Mouse (Mus musculus) neural tube, embryonic 15.5 days (tissue): Measurements from ENCODE around the gene Csf1. TPM values are rescaled to one million over a fixed set of nuclear protein-coding genes. Genes with fewer than 3 reads are reported as not detected.

Source experiments
- ATAC-seq: fragments of 200-750 bp; cut with Nextera tagmentation; 2 replicates; pipeline ENCODE4 v1.8.0; 2017; ENCODE audit warnings: mild to moderate bottlenecking, moderate TSS enrichment, moderate library complexity; ENCODE audit not compliant: low FRiP score
- H3K27ac ChIP-seq: fragments of 300-500 bp; sonication (generic); replicated peaks from 2 replicates; pipeline ENCODE4 v1.5.1; 2015; ENCODE audit warnings: mild to moderate bottlenecking, inconsistent platforms
- H3K27me3 ChIP-seq: fragments of 300-500 bp; sonication (generic); replicated peaks from 2 replicates; pipeline ENCODE4 v1.6.1; 2015; ENCODE audit warnings: inconsistent platforms
- H3K36me3 ChIP-seq: fragments of 300-500 bp; sonication (generic); 2 replicates; pipeline ENCODE4 v1.6.1; 2015; ENCODE audit warnings: inconsistent platforms
- H3K4me1 ChIP-seq: fragments of 300-500 bp; sonication (generic); 2 replicates; pipeline ENCODE4 v1.6.1; 2015; ENCODE audit warnings: inconsistent platforms
- H3K4me2 ChIP-seq: fragments of 300-500 bp; sonication (generic); 2 replicates; pipeline ENCODE4 v1.6.1; 2015; ENCODE audit warnings: inconsistent platforms, mild to moderate bottlenecking, moderate library complexity
- H3K4me3 ChIP-seq: fragments of 300-500 bp; sonication (generic); replicated peaks from 2 replicates; pipeline ENCODE4 v1.5.1; 2015; ENCODE audit warnings: mild to moderate bottlenecking, inconsistent platforms
- H3K9ac ChIP-seq: fragments of 300-500 bp; sonication (generic); replicated peaks from 2 replicates; pipeline ENCODE4 v1.6.1; 2015; ENCODE audit warnings: mild to moderate bottlenecking, inconsistent platforms
- H3K9me3 ChIP-seq: fragments of 300-500 bp; sonication (generic); replicated peaks from 2 replicates; pipeline ENCODE4 v1.6.1; 2016; ENCODE audit warnings: inconsistent platforms
- WGBS: fragments of 180-500 bp; shearing (Covaris S2); methylation state at CpG from one replicate; pipeline ENCODE4 v1.1.7; 2015; ENCODE audit warnings: mixed read lengths; 5-methylcytosine and 5-hydroxymethylcytosine counted together
- polyA plus RNA-seq: library from polyadenylated mRNA; unstranded; fragments of >200 nt; fragmentation: Nextera tagmentation; extraction: Ambion mirVana; gene quantifications from 2 replicates; pipeline ENCODE4 v1.2.1, GENCODE M21; 2015

Gene Csf1
- polyA plus RNA-seq, 1 experiment from 2014 or later = 7.8 TPM

- Histone ChIP-seq H3K4me1 (no peaks in the 10 kb centered on the region), H3K27me3 (no peaks in the 10 kb centered on the region), H3K36me3 (no peaks in the 10 kb centered on the region), H3K9ac (no peak overlapping the region), H3K4me3 (no peak overlapping the region), H3K27ac (no peak overlapping the region), H3K4me2 (no peak overlapping the region), H3K9me3 (no peaks in the 10 kb centered on the region)
- WGBS = 41% methylated on average over 3 of the region's 3 CpGs
- ATAC-seq = no peak
Observed at GRCm38 (mm10) chr3:107775736-107776135, 15.5 kb upstream of the Csf1 start.

GRCm38 (mm10) chr3:107775056-107775455, 14.8 kb upstream of the Csf1 start:
- no peak for ATAC-seq
- Histone ChIP-seq H3K27ac (no peak overlapping the region), H3K9me3 (no peaks in the 10 kb centered on the region), H3K4me3 (no peak overlapping the region), H3K36me3 (no peaks in the 10 kb centered on the region), H3K9ac (no peak overlapping the region), H3K4me1 (no peaks in the 10 kb centered on the region), H3K27me3 (no peaks in the 10 kb centered on the region), H3K4me2 (no peak overlapping the region)
- 53% methylated on average over 5 of the region's 5 CpGs for WGBS

- no peak overlapping the region for H3K9ac ChIP-seq
- H3K27ac ChIP-seq = no peak overlapping the region
- no peaks in the 10 kb centered on the region for H3K27me3 ChIP-seq
- no peak overlapping the region for H3K4me2 ChIP-seq
- WGBS = 78% methylated on average over 5 of the region's 5 CpGs
- no peaks in the 10 kb centered on the region for H3K9me3 ChIP-seq
- no peak overlapping the region for H3K4me3 ChIP-seq
- ATAC-seq = no peak
- H3K36me3 ChIP-seq = no peaks in the 10 kb centered on the region
- H3K4me1 ChIP-seq = peaks cover 8% of the 10 kb centered on the region; the same call in 1 of the 2 replicates
Observed at GRCm38 (mm10) chr3:107772860-107773259, 12.6 kb upstream of the Csf1 start.

GRCm38 (mm10) chr3:107769692-107770091, 9.4 kb upstream of the Csf1 start:
- Histone ChIP-seq H3K9me3 (no peaks in the 10 kb centered on the region), H3K27ac (no peak overlapping the region), H3K27me3 (no peaks in the 10 kb centered on the region), H3K4me2 (no peak overlapping the region), H3K4me1 (peaks cover 8% of the 10 kb centered on the region; the same call in 1 of the 2 replicates), H3K36me3 (no peaks in the 10 kb centered on the region), H3K4me3 (no peak overlapping the region), H3K9ac (no peak overlapping the region)
- WGBS = 76% methylated on average over 2 of the region's 2 CpGs
- no peak for ATAC-seq

DNA sequence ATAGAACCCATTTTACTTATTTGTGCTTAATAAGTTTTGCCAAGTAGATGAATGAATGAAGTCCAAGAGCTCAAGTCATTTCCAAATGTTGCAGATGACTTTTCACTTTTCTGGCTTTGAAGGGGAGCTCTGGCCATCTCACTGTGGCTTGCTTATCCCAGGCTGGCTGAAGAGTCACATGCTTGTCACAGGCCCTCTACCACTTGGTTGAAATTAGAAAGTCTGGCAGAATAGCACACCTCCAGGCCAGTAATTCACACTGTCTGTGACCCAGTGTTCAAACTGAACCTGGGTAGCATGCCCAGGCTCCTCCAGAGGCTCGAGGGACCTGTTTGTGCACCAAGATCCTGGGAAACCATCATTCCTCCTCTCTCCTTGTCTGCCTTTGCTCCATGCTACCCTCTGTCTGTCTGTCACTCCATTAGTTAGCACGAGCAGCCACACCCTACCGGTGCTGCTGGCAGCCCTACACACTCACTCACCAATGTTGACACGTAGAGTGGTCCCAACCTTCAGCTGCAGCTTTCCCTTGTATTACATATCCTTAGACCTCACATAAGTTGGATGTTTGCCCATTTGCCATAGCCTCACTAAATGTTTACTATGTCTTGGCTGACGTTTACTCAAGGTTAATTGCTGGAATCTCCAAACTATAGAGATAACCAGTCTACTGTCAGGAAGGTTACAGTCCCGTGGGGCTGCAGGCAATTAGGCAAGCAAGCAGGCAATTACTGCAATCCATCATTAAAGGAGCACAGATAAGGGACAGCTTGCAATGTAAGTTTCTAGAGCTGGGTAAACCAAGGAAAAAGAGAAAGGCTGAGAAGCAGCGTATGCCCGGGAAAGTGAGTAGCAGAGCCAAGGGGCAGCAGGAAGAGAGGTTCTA, 8.1 kb upstream of the Csf1 start:
- H3K27ac ChIP-seq = no peak overlapping the region
- H3K9me3 ChIP-seq = no peaks in the 10 kb centered on the region
- no peak overlapping the region for H3K4me3 ChIP-seq
- no peak overlapping the region for H3K9ac ChIP-seq
- WGBS = 69% methylated on average over 8 of the region's 8 CpGs
- peaks cover 8% of the 10 kb centered on the region; the same call in 1 of the 2 replicates for H3K4me1 ChIP-seq
- no peaks in the 10 kb centered on the region for H3K36me3 ChIP-seq
- no peaks in the 10 kb centered on the region for H3K27me3 ChIP-seq
- no peak for ATAC-seq
- no peak overlapping the region for H3K4me2 ChIP-seq

DNA sequence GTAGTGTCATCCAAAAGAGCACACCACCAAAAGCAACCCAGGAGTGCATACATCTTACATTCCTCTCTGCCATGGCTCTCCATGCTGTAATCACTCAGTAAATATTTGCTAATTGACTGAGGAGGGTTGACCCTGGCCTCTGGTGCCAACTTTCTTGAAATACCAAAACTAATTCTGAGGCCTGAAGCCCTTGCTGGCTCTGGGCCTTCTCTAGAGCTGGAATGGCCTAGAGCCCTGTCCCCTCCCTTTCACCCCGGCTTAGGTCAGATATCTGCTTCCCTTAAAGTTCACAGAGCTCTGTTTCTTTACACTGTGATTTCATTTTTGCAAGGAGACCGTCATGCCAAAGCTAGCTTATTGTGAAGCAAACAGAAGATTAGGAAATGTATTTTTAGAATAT, 6.5 kb upstream of the Csf1 start:
- peaks cover 8% of the 10 kb centered on the region; the same call in 1 of the 2 replicates for H3K4me1 ChIP-seq
- H3K4me2 ChIP-seq = no peak overlapping the region
- ATAC-seq = no peak
- 75% methylated on average over 2 of the region's 2 CpGs for WGBS
- H3K27me3 ChIP-seq = no peaks in the 10 kb centered on the region
- no peak overlapping the region for H3K4me3 ChIP-seq
- H3K36me3 ChIP-seq = no peaks in the 10 kb centered on the region
- H3K9me3 ChIP-seq = no peaks in the 10 kb centered on the region
- no peak overlapping the region for H3K9ac ChIP-seq
- no peak overlapping the region for H3K27ac ChIP-seq

GRCm38 (mm10) chr3:107765979-107766378, 5.7 kb upstream of the Csf1 start:
- ATAC-seq = no peak
- H3K9ac ChIP-seq = no peak overlapping the region
- WGBS = 88% methylated on average over 2 of the region's 2 CpGs

DNA sequence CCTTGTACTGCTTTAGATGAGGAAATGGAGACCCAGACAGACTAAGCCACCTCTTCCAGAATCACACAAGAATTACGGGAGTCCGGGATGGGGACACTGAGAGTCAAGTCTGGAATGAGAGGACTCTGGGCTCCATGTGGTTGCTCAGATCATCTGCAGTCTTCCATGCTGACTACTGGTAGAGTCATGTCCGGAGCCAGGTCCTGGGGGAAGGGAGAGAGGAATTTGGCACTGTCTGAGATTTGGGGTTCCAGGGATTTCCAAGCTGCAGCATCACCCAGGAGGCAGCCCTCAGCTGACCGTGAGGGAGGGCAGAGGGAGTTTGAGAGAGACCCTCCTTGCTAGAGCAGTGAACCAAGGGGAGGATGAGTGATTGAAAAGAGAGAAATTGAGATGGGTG, 3.3 kb upstream of the Csf1 start:
- Histone ChIP-seq H3K4me3 (no peak overlapping the region), H3K9me3 (no peaks in the 10 kb centered on the region), H3K4me2 (no peak overlapping the region), H3K36me3 (no peaks in the 10 kb centered on the region), H3K4me1 (peaks cover 28% of the 10 kb centered on the region), H3K27ac (no peak overlapping the region), H3K9ac (no peak overlapping the region), H3K27me3 (no peaks in the 10 kb centered on the region)
- WGBS = 84% methylated on average over 4 of the region's 4 CpGs
- no peak for ATAC-seq

More at GRCm38 (mm10) chr3:107765979-107766378, 5.7 kb upstream of the Csf1 start:
- no peaks in the 10 kb centered on the region for H3K9me3 ChIP-seq
- no peaks in the 10 kb centered on the region for H3K27me3 ChIP-seq
- H3K36me3 ChIP-seq = no peaks in the 10 kb centered on the region
- peaks cover 9% of the 10 kb centered on the region for H3K4me1 ChIP-seq
- no peak overlapping the region for H3K4me2 ChIP-seq
- no peak overlapping the region for H3K4me3 ChIP-seq
- no peak overlapping the region for H3K27ac ChIP-seq

- no peaks in the 10 kb centered on the region for H3K27me3 ChIP-seq
- H3K36me3 ChIP-seq = no peaks in the 10 kb centered on the region
- H3K4me3 ChIP-seq = no peak overlapping the region
- WGBS = 93% methylated on average over 5 of the region's 5 CpGs
- H3K27ac ChIP-seq = no peak overlapping the region
- H3K4me1 ChIP-seq = peaks cover 38% of the 10 kb centered on the region
- H3K4me2 ChIP-seq = no peak overlapping the region
- H3K9ac ChIP-seq = no peak overlapping the region
- H3K9me3 ChIP-seq = no peaks in the 10 kb centered on the region
- no peak for ATAC-seq
Observed at GRCm38 (mm10) chr3:107761446-107761845, 1.2 kb upstream of the Csf1 start.

- H3K36me3 ChIP-seq = no peaks in the 10 kb centered on the region
- H3K27ac ChIP-seq = peak overlapping the region; percentile 82
- H3K27me3 ChIP-seq = no peaks in the 10 kb centered on the region
- H3K4me1 ChIP-seq = peaks cover 44% of the 10 kb centered on the region
- peak overlapping the region; percentile 97 for H3K4me2 ChIP-seq
- peak overlapping the region; percentile 65; the same call in 1 of the 2 replicates for H3K4me3 ChIP-seq
- 22% methylated on average over 1 of the region's 1 CpGs for WGBS
- peak overlapping the region; percentile 76; the same call in 1 of the 2 replicates for H3K9ac ChIP-seq
- no peak for ATAC-seq
- H3K9me3 ChIP-seq = no peaks in the 10 kb centered on the region
Observed at GRCm38 (mm10) chr3:107760771-107761170, 502 bp upstream of the Csf1 start.

GRCm38 (mm10) chr3:107758638-107759037, 1.6 kb downstream of the Csf1 start:
- Histone ChIP-seq H3K4me3 (peak overlapping the region; percentile 65), H3K27ac (no peak overlapping the region), H3K36me3 (no peaks in the 10 kb centered on the region), H3K4me2 (peak overlapping the region; percentile 97), H3K9ac (peak overlapping the region; percentile 76), H3K9me3 (no peaks in the 10 kb centered on the region), H3K27me3 (no peaks in the 10 kb centered on the region), H3K4me1 (peaks cover 44% of the 10 kb centered on the region)
- ATAC-seq = no peak
- WGBS = 37% methylated on average over 3 of the region's 3 CpGs

DNA sequence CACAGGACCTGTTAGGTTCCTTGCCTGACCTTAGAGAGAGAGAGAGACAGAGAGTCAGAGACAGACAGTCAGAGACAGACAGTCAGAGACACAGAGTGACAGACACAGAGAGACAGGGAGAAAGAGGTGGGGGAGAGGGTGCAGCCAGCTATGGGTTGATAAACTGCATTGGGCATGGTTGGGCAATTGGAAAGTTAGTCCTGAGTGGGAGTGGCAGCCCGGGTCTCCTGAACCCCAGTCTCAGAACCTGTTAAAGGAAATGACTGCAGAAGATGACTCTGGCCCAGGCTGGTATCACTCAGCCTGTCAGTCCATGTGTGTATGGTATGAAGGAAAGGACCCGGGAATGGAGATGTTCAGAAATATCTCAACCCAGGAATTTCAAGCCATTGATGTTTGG, 2.1 kb downstream of the Csf1 start:
- ATAC-seq = no peak
- 84% methylated on average over 2 of the region's 2 CpGs for WGBS

More for the DNA sequence above, 2.1 kb downstream of the Csf1 start:
- Histone ChIP-seq H3K27me3 (no peaks in the 10 kb centered on the region), H3K36me3 (peaks cover 4% of the 10 kb centered on the region; the same call in 1 of the 2 replicates), H3K4me2 (peak overlapping the region; percentile 97), H3K27ac (no peak overlapping the region), H3K4me3 (peak overlapping the region; percentile 65; the same call in 1 of the 2 replicates), H3K9me3 (no peaks in the 10 kb centered on the region), H3K4me1 (peaks cover 44% of the 10 kb centered on the region), H3K9ac (no peak overlapping the region; the same call in 1 of the 2 replicates)
